Mouse (Mus musculus): Measurements from ENCODE around the gene Stx17.

DNA sequence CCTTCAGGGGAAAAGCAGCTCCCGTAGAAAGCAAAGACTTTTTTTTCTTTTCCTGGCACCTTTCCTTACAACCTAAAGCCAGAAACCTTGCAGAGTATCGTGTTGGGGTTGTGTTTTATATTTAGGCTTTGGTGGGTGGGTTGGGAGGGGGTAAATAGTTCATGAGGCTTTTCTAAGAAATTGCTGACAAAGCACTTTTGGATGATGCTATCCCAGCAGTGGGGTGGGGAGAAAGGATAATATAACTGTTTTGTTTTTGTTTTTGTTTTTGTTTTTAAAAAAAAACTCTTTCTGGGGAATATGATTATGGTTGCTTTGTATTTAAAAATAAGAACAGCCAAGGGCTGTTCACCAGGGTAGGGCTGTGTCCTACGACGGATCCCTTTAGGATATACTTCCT is 41.3 kb upstream of the Stx17 start:
- no peak for TF ChIP-seq CTCF (IDR thresholded peaks at IDR 0.05; ENCODE audit: control insufficient read depth, insufficient read depth, insufficient read length)
- TF ChIP-seq CEBPB (IDR thresholded peaks at IDR 0.05; ENCODE audit: low read depth): no peak
- TF ChIP-seq USF1 (IDR thresholded peaks at IDR 0.05; ENCODE audit: low read depth): no peak
- TF ChIP-seq MYOG (IDR thresholded peaks at IDR 0.05; ENCODE audit: control insufficient read depth, extremely low read depth, insufficient read length): no peak
- TF ChIP-seq MAX (IDR thresholded peaks at IDR 0.05): no peak
